Mouse (Mus musculus) testis, adult 2 months (tissue): ENCODE measurements at regions not wholly inside any gene's neighbourhood (a gene's known extent, or its start where the extent isn't known, plus 50 kb on each side); places are given as distances from the start of the nearest gene placed in this dataset.

ENCODE experiments used
- CTCF ChIP-seq: fragments of 200-500 bp; IDR thresholded peaks from 2 replicates; pipeline ENCODE4 v1.5.1; 2012; ENCODE audit warnings: low read depth, mild to moderate bottlenecking, inconsistent platforms, low read length, moderate library complexity; ENCODE audit not compliant: control insufficient read depth, insufficient read depth, insufficient replicate concordance
- POLR2A ChIP-seq: fragments of 200-500 bp; IDR thresholded peaks from 2 replicates; pipeline ENCODE4 v1.6.1; 2012; ENCODE audit warnings: low read depth, mild to moderate bottlenecking, inconsistent platforms, low read length, moderate library complexity; ENCODE audit not compliant: control insufficient read depth

GRCm38 (mm10) chr16:77514606-77515005 lies 87.3 kb downstream of the Gm11146 start:
- TF ChIP-seq POLR2A = no peak
- TF ChIP-seq CTCF = no peak
